Comparison of ENCODE assay signal across 44 mouse cellular contexts in genomic region chr3:55193351-55193750, GRCm38 (mm10). TPM values are rescaled to one million over a fixed set of nuclear protein-coding genes. Genes with fewer than 3 reads are reported as not detected.
"Had no signal": no experiment of that assay in that cellular context is flagged by ENCODE, and none has a peak within 500 bp of the region (broad histone marks: within the 10 kb centered on the region; RNA-seq: fewer than 3 reads in every experiment).

No protein-coding gene starts in this region.

- H3K27me3 ChIP-seq: limb, embryonic 12.5 days; limb, embryonic 13.5 days; limb, embryonic 15.5 days; liver, embryonic 12.5 days; liver, embryonic 13.5 days; liver, embryonic 15.5 days; lung, embryonic 15.5 days; megakaryocyte, embryonic 14.5 days; midbrain, embryonic 12.5 days; midbrain, embryonic 13.5 days; midbrain, embryonic 15.5 days; neural tube, embryonic 12.5 days; neural tube, embryonic 13.5 days had no signal

- DNase-seq: left cerebral cortex, postnatal 4 days; liver; liver, embryonic 13.5 days; liver, postnatal 0 days; lung, adult 18-20 months; lung, adult 2 months; lung, embryonic 14.5 days; lung, postnatal 10 days; lung, postnatal 14 days; lung, postnatal 36 days; lung, postnatal 4 days had no signal

- ATAC-seq: liver, embryonic 12.5 days; liver, postnatal 0 days; lung, postnatal 0 days; midbrain, embryonic 13.5 days; midbrain, embryonic 15.5 days; midbrain, embryonic 16.5 days had no signal

- H3K9ac ChIP-seq: limb, embryonic 12.5 days; limb, embryonic 13.5 days; limb, embryonic 15.5 days; liver, embryonic 12.5 days; liver, embryonic 13.5 days; liver, embryonic 14.5 days; liver, embryonic 15.5 days; liver, postnatal 0 days; lung, embryonic 14.5 days; lung, embryonic 15.5 days; midbrain, embryonic 12.5 days; midbrain, embryonic 13.5 days; midbrain, embryonic 15.5 days; neural tube, embryonic 12.5 days; neural tube, embryonic 13.5 days had no signal

- H3K36me3 ChIP-seq: limb, embryonic 10.5 days; limb, embryonic 12.5 days; limb, embryonic 13.5 days; limb, embryonic 15.5 days; liver, embryonic 12.5 days; liver, embryonic 13.5 days; liver, embryonic 15.5 days; lung, embryonic 15.5 days; midbrain, embryonic 10.5 days; midbrain, embryonic 12.5 days; midbrain, embryonic 13.5 days; midbrain, embryonic 15.5 days; neural tube, embryonic 12.5 days; neural tube, embryonic 13.5 days had no signal

- H3K4me3 ChIP-seq: limb, embryonic 10.5 days; limb, embryonic 12.5 days; limb, embryonic 13.5 days; limb, embryonic 15.5 days; liver, embryonic 12.5 days; liver, embryonic 13.5 days; liver, embryonic 15.5 days; lung, embryonic 15.5 days; megakaryocyte, embryonic 14.5 days; midbrain, embryonic 10.5 days; midbrain, embryonic 12.5 days; midbrain, embryonic 13.5 days; midbrain, embryonic 15.5 days; neural tube, embryonic 12.5 days; neural tube, embryonic 13.5 days had no signal

- H3K4me1 ChIP-seq: limb, embryonic 10.5 days; limb, embryonic 12.5 days; limb, embryonic 13.5 days; liver, embryonic 12.5 days; liver, embryonic 13.5 days; liver, embryonic 15.5 days; megakaryocyte, embryonic 14.5 days; midbrain, embryonic 10.5 days; midbrain, embryonic 12.5 days; midbrain, embryonic 13.5 days; midbrain, embryonic 15.5 days; neural tube, embryonic 12.5 days had no signal

- H3K4me2 ChIP-seq: limb, embryonic 12.5 days; limb, embryonic 13.5 days; limb, embryonic 15.5 days; liver, embryonic 11.5 days; liver, embryonic 12.5 days; liver, embryonic 13.5 days; liver, embryonic 15.5 days; lung, embryonic 14.5 days; lung, embryonic 15.5 days; midbrain, embryonic 12.5 days; midbrain, embryonic 13.5 days; midbrain, embryonic 15.5 days; neural tube, embryonic 12.5 days; neural tube, embryonic 13.5 days had no signal

- H3K9me3 ChIP-seq: limb, embryonic 10.5 days; limb, embryonic 12.5 days; limb, embryonic 15.5 days; liver, embryonic 12.5 days; liver, embryonic 13.5 days; liver, embryonic 15.5 days; midbrain, embryonic 10.5 days; midbrain, embryonic 12.5 days; midbrain, embryonic 13.5 days; midbrain, embryonic 15.5 days; neural tube, embryonic 12.5 days; neural tube, embryonic 13.5 days had no signal

- H3K27ac ChIP-seq: limb, embryonic 10.5 days; limb, embryonic 12.5 days; limb, embryonic 13.5 days; limb, embryonic 15.5 days; liver, embryonic 12.5 days; liver, embryonic 13.5 days; liver, embryonic 14.5 days; liver, embryonic 15.5 days; lung, embryonic 15.5 days; macrophage; midbrain, embryonic 10.5 days; midbrain, embryonic 12.5 days; midbrain, embryonic 13.5 days; midbrain, embryonic 15.5 days; neural tube, embryonic 12.5 days; neural tube, embryonic 13.5 days had no signal

RNA-seq across cellular contexts. Expression of gene Sohlh2, which starts 11.5 kb away (rescaled TPM):
- total RNA-seq: left cerebral cortex, adult 8-10 months; left cerebral cortex, postnatal 10 days; left cerebral cortex, postnatal 14 days; left cerebral cortex, postnatal 25 days; left cerebral cortex, postnatal 36 days; left cerebral cortex, postnatal 4 days; liver, adult 2 months; megakaryocyte progenitor cell, adult 5-6 weeks; megakaryocyte, adult 5-6 weeks; megakaryocyte-erythroid progenitor cell, adult 5-6 weeks; midbrain, postnatal 0 days; monocyte, adult 5-6 weeks had no signal
- polyA plus RNA-seq: limb, embryonic 10.5 days; limb, embryonic 11.5 days; limb, embryonic 12.5 days; limb, embryonic 13.5 days; liver, adult 2 months; liver, embryonic 11.5 days; liver, embryonic 12.5 days; liver, embryonic 13.5 days; liver, embryonic 14.5 days; liver, embryonic 15.5 days; liver, embryonic 16.5 days; liver, postnatal 0 days; lung, adult 2 months; lung, embryonic 14.5 days; lung, embryonic 16.5 days; lung, postnatal 0 days; macrophage; midbrain, embryonic 10.5 days; midbrain, embryonic 12.5 days; midbrain, embryonic 13.5 days; midbrain, embryonic 16.5 days; midbrain, postnatal 0 days; neural tube, embryonic 12.5 days; neural tube, embryonic 13.5 days had no signal

RNA-seq across cellular contexts. Expression of gene Dclk1, which starts 48.8 kb away (rescaled TPM):
- total RNA-seq: megakaryocyte progenitor cell, adult 5-6 weeks; megakaryocyte, adult 5-6 weeks; megakaryocyte-erythroid progenitor cell, adult 5-6 weeks; monocyte, adult 5-6 weeks had no signal
- polyA plus RNA-seq: liver, adult 2 months had no signal

RNA-seq across cellular contexts. Expression of gene Ccdc169, which starts 56.2 kb away (rescaled TPM):
- total RNA-seq: megakaryocyte progenitor cell, adult 5-6 weeks; megakaryocyte, adult 5-6 weeks; megakaryocyte-erythroid progenitor cell, adult 5-6 weeks; monocyte, adult 5-6 weeks had no signal
- polyA plus RNA-seq: liver, adult 2 months; liver, embryonic 11.5 days; liver, embryonic 12.5 days; liver, embryonic 13.5 days; liver, embryonic 14.5 days; liver, embryonic 15.5 days; liver, embryonic 16.5 days; liver, postnatal 0 days; lung, adult 2 months; lung, embryonic 14.5 days; lung, embryonic 15.5 days; lung, postnatal 0 days; midbrain, embryonic 12.5 days; neural tube, embryonic 12.5 days; neural tube, embryonic 13.5 days had no signal
